Mouse (Mus musculus) heart, embryonic 14.5 days (tissue): Measurements from ENCODE around the gene Pgpep1. TPM values are rescaled to one million over a fixed set of nuclear protein-coding genes. Genes with fewer than 3 reads are reported as not detected.

ENCODE experiments used
- ATAC-seq: fragments of 200-750 bp; cut with Nextera tagmentation; 2 replicates; pipeline ENCODE4 v1.8.0; 2017; ENCODE audit warnings: low read depth, moderate TSS enrichment; ENCODE audit not compliant: insufficient number of reproducible peaks, insufficient read depth, low FRiP score
- H3K27ac ChIP-seq, 2 experiments: fragments of 200-500 bp in 1 of 2; fragments of 300-500 bp in 1 of 2; sonication (generic) in 1 of 2; replicated peaks in 1 of 2; 2 replicates each; pipeline ENCODE4 v1.5.1; 2012 to 2014; ENCODE audit warnings: low read depth in 2 of 2, low read length in 2 of 2, control low read depth in 1 of 2, mild to moderate bottlenecking in 1 of 2, mixed read lengths in 1 of 2; ENCODE audit not compliant: control insufficient read depth in 1 of 2, insufficient read depth in 1 of 2
- H3K27me3 ChIP-seq: fragments of 300-500 bp; sonication (generic); 2 replicates; pipeline ENCODE4 v1.6.1; 2014; ENCODE audit warnings: mild to moderate bottlenecking, low read length, control low read depth; ENCODE audit not compliant: control insufficient read depth, insufficient read depth
- H3K36me3 ChIP-seq: fragments of 300-500 bp; sonication (generic); 2 replicates; pipeline ENCODE4 v1.6.1; 2014; ENCODE audit warnings: mild to moderate bottlenecking, control low read depth, low read length, mixed read lengths; ENCODE audit not compliant: control insufficient read depth, insufficient read depth
- H3K4me1 ChIP-seq, 2 experiments: fragments of 200-500 bp in 1 of 2; fragments of 300-500 bp in 1 of 2; sonication (generic) in 1 of 2; 2 replicates each; pipeline ENCODE4 v1.6.1; 2012 to 2014; ENCODE audit warnings: low read length in 2 of 2, control low read depth in 1 of 2, mixed read lengths in 1 of 2; ENCODE audit not compliant: control insufficient read depth in 2 of 2, insufficient read depth in 2 of 2
- H3K4me2 ChIP-seq: fragments of 300-500 bp; sonication (generic); 2 replicates; pipeline ENCODE4 v1.6.1; 2014; ENCODE audit warnings: mild to moderate bottlenecking, low read length
- H3K4me3 ChIP-seq, 2 experiments: fragments of 200-500 bp in 1 of 2; fragments of 300-500 bp in 1 of 2; sonication (generic) in 1 of 2; 2 replicates each; pipeline ENCODE4 v1.5.1; 2012 to 2014; ENCODE audit warnings: low read length in 2 of 2, mild to moderate bottlenecking in 2 of 2, control low read depth in 1 of 2, low read depth in 1 of 2, moderate library complexity in 1 of 2; ENCODE audit not compliant: control insufficient read depth in 1 of 2, insufficient read depth in 1 of 2
- H3K9ac ChIP-seq: fragments of 300-500 bp; sonication (generic); 2 replicates; pipeline ENCODE4 v1.6.1; 2014; ENCODE audit warnings: mild to moderate bottlenecking, low read length
- H3K9me3 ChIP-seq: fragments of 300-500 bp; sonication (generic); 2 replicates; pipeline ENCODE4 v1.6.1; 2016; ENCODE audit warnings: low read length, control low read depth; ENCODE audit not compliant: control insufficient read depth
- WGBS: fragments of 180-500 bp; shearing (Covaris S2); extraction: QIAGEN DNeasy Blood & Tissue Kit; methylation state at CpG from one replicate; pipeline ENCODE4 v1.1.7; 2014; 5-methylcytosine and 5-hydroxymethylcytosine counted together
- polyA plus RNA-seq: library from polyadenylated mRNA; unstranded; fragments of >200 nt; fragmentation: Nextera tagmentation; extraction: Ambion mirVana; gene quantifications from 2 replicates; pipeline ENCODE4 v1.2.1, GENCODE M21; 2014

The Pgpep1 gene
- polyA plus RNA-seq, 1 experiment from 2014 or later = 46.6 TPM

DNA sequence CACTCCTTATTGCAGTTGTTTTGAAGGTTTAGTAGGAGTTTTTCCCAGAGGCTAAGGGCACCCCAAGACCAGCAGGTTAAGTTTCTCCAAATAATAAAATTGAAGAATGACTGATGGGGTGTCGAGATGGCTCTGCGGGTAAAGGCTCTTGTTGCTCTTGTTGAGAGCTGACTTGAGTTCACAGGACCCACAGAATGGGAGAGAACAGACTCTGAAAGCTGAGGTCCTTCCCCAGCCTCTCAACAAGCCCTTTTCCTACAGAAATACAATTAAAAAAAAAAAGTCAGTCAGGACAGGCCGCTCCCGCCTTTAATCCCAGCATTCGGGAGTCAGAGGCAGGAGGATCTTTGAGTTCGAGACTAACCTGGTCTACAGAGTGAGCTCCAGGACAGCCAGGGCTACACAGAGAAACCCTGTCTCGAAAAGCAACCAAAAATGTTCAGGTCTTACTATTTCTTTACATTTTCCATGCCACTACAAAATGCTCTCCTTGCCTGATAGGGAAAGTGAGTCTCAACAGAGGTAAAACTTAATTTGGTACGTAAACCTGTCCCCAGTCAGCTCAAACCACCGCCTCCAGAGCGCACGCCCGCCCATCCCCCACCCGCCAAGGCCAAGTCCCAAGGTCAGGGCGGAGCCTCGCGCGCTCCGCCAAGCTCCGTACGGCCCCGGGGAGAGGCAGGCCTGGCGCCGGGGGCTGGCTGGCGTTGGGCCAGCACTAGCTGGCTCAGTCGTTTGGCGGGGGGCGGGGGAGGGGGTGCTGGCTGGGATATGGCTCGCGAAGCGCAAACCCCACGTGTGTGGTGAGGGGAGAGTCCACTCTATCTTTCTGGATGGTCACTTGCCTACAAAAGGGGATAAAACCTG is 36.1 kb upstream of the Pgpep1 start:
- H3K9me3 ChIP-seq = no peaks in the 10 kb centered on the region
- H3K4me2 ChIP-seq = peak overlapping the region; percentile 85
- H3K4me1 ChIP-seq = peaks cover 40 to 54% of the 10 kb centered on the region in 2 experiments
- no peaks in the 10 kb centered on the region for H3K27me3 ChIP-seq
- H3K9ac ChIP-seq = peak overlapping the region; percentile 76
- WGBS = 6% methylated on average over 29 of the region's 31 CpGs
- peak; percentile 24; the same call in 1 of the 2 replicates for ATAC-seq
- H3K36me3 ChIP-seq = peaks cover 6% of the 10 kb centered on the region
- H3K4me3 ChIP-seq = peak overlapping the region in 1 of 2 experiments; percentile 14; a peak in 2 of 4 replicates
- H3K27ac ChIP-seq = peak overlapping the region; percentile 92 to 100

GRCm38 (mm10) chr8:70695318-70696018 is 35.3 kb upstream of the Pgpep1 start:
- 37% methylated on average over 32 of the region's 32 CpGs for WGBS
- no peaks in the 10 kb centered on the region for H3K9me3 ChIP-seq
- no peaks in the 10 kb centered on the region for H3K36me3 ChIP-seq
- peaks cover 39 to 49% of the 10 kb centered on the region in 2 experiments for H3K4me1 ChIP-seq
- peak overlapping the region; percentile 76 for H3K9ac ChIP-seq
- H3K27me3 ChIP-seq = no peaks in the 10 kb centered on the region
- H3K27ac ChIP-seq = peak overlapping the region; percentile 92 to 100
- H3K4me3 ChIP-seq = no peak overlapping the region
- no peak for ATAC-seq
- peak overlapping the region; percentile 9; the same call in 1 of the 2 replicates for H3K4me2 ChIP-seq

DNA sequence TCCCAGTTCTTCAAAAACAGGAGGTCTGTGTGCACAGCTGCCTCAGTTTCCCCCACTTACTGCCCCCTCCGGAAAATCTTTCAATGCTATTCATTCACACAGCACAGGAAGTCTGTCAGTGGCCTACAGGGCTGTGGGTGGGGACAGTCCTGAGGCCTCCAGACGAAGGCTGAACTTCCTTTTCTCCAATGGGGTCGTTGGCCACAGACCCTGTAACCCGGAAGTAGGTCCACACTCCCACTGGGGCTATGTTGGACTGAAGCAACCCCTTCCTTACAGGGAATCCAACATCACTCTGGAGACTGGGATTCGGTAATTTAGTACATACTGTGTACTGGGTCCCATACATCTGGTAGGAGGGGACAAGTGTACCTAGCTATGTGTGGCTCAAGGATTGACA is 33.4 kb upstream of the Pgpep1 start:
- H3K4me3 ChIP-seq = no peak overlapping the region
- 64% methylated on average over 5 of the region's 5 CpGs for WGBS
- H3K4me2 ChIP-seq = no peak overlapping the region
- no peaks in the 10 kb centered on the region for H3K9me3 ChIP-seq
- no peaks in the 10 kb centered on the region for H3K36me3 ChIP-seq
- no peak for ATAC-seq
- no peak overlapping the region for H3K27ac ChIP-seq
- H3K27me3 ChIP-seq = no peaks in the 10 kb centered on the region
- no peak overlapping the region for H3K9ac ChIP-seq
- H3K4me1 ChIP-seq = peaks cover 39 to 49% of the 10 kb centered on the region in 2 experiments

DNA sequence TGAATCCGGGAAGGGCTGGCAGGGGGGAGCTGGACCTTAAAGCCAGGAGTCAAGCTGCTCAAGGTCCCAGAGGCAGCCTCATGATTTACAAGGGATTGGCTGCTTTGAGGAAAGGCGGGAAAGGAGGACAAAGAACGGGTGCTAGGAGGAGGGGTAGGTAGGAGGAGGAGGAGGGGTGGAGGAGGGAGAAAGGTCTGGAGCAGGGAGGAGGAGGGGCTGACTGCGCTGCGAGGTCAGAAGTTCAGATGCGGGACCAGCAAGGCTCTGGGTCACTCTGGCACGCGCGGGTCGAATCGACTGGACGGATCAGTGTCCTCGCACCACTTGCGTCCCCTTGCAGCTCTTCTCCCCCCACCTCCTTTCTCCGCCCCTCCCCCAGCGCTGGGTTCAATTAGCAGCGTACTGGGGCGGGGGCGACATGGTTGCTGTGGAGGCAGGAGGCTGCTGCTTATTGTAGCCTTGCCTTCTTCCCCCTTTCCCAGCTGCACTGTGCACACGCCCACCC is 31.6 kb upstream of the Pgpep1 start:
- H3K27me3 ChIP-seq = no peaks in the 10 kb centered on the region
- no peaks in the 10 kb centered on the region for H3K36me3 ChIP-seq
- 1% methylated on average over 20 of the region's 20 CpGs for whole genome bisulfite sequencing
- ATAC-seq = no peak
- peak overlapping the region; percentile 33 to 38 for H3K4me3 ChIP-seq
- no peak overlapping the region; a peak in 1 of 4 replicates for H3K27ac ChIP-seq
- H3K4me2 ChIP-seq = peak overlapping the region; percentile 72
- H3K9ac ChIP-seq = peak overlapping the region; percentile 72
- no peaks in the 10 kb centered on the region for H3K9me3 ChIP-seq
- peaks cover 24 to 35% of the 10 kb centered on the region in 2 experiments for H3K4me1 ChIP-seq

DNA sequence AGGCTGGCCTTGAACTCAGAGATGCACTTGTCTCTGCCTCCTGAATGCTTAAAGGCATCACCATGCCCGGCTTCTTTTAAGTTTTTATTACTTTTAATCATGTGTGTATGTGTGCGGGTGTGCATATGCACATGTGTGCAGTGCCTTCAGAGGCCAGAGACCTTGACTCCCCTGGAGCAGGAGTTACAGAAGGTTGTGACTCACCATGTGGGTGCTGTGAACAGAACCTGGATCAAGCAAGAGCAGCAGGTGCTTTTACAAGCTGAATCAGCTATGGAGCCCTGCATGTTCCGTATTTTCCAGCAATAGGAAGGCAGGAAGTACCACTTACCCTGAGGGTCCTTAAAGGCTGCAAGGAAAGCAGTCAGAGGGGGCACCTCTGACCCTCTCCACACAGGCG is 31.0 kb upstream of the Pgpep1 start:
- H3K4me2 ChIP-seq = peak overlapping the region; percentile 72
- H3K4me3 ChIP-seq = peak overlapping the region in 1 of 2 experiments; percentile 33; a peak in 1 of 4 replicates
- no peaks in the 10 kb centered on the region for H3K36me3 ChIP-seq
- 82% methylated on average over 4 of the region's 4 CpGs for WGBS
- ATAC-seq = no peak
- H3K27ac ChIP-seq = no peak overlapping the region; a peak in 1 of 4 replicates
- no peaks in the 10 kb centered on the region for H3K9me3 ChIP-seq
- peaks cover 22 to 29% of the 10 kb centered on the region in 2 experiments for H3K4me1 ChIP-seq
- H3K27me3 ChIP-seq = no peaks in the 10 kb centered on the region
- peak overlapping the region; percentile 72 for H3K9ac ChIP-seq

GRCm38 (mm10) chr8:70689892-70690390 is 29.8 kb upstream of the Pgpep1 start:
- ATAC-seq = no peak
- H3K4me3 ChIP-seq = no peak overlapping the region
- H3K36me3 ChIP-seq = no peaks in the 10 kb centered on the region
- H3K4me1 ChIP-seq = peaks cover 11 to 16% of the 10 kb centered on the region in 2 experiments
- H3K9ac ChIP-seq = 0 out of 2 replicates have a peak overlapping the region, but pooled peaks have one; percentile 25
- H3K9me3 ChIP-seq = no peaks in the 10 kb centered on the region
- no peak overlapping the region for H3K27ac ChIP-seq
- no peak overlapping the region for H3K4me2 ChIP-seq
- WGBS = 71% methylated on average over 5 of the region's 5 CpGs
- no peaks in the 10 kb centered on the region for H3K27me3 ChIP-seq

DNA sequence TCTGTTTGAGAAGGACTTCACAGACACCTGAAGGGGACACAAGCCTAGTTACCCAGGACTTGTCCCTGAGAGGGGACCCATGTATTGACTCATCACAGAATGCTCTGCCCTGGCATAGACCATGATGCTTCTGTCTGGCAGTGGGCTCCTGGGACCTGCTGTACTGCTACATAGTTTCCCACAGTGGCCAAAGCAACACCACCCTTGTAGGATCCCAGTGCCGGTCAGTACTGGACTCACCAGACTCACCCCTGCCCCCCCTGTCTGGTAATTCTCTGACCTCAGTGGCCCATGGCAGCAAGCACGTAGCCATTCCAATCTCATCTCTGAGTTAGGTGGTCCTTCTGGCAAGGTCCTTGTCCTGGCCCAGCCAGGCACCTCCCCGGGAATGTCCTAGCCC is 27.9 kb upstream of the Pgpep1 start:
- no peaks in the 10 kb centered on the region for H3K9me3 ChIP-seq
- WGBS = 87% methylated on average over 3 of the region's 3 CpGs

More for the DNA sequence above, 27.9 kb upstream of the Pgpep1 start:
- Histone ChIP-seq H3K4me2 (no peak overlapping the region), H3K27me3 (no peaks in the 10 kb centered on the region), H3K27ac (no peak overlapping the region), H3K36me3 (no peaks in the 10 kb centered on the region), H3K9ac (no peak overlapping the region), H3K4me3 (no peak overlapping the region), H3K4me1 (peaks cover 11% of the 10 kb centered on the region in 2 experiments)
- ATAC-seq = no peak
